Mouse (Mus musculus) erythroblast, embryonic 14.5 days (primary cell): Measurements from ENCODE around the gene Gbf1.

Experiments used
- GATA1 ChIP-seq: IDR thresholded peaks from 2 replicates; pipeline ENCODE4 v1.6.1; 2012; ENCODE audit warnings: low read length, inconsistent platforms, mixed read lengths
- TAL1 ChIP-seq: IDR thresholded peaks from 3 replicates; pipeline ENCODE4 v1.6.1; 2012; ENCODE audit warnings: low read length, inconsistent platforms, mixed read lengths

DNA sequence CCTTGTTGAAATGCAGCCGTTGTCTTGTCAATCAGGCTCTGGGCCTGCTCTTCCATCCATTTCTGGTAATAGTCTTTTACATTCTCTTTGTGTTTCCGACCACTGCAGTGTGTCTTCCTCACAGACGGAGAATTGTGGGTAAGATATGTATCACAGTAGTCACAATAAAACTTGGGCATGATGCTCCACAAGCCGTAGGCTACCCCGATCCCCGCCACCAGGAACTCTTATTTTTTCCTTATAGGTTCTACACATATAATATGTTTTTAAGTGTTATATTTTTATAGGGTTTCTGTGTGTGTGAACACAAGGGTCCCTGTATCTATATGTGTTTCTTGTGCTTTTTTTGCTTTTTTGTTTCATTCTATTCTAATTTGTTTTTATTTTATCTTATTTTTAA lies 53.4 kb downstream of the Gbf1 start:
- TF ChIP-seq TAL1: no peak
- TF ChIP-seq GATA1: no peak
